In the genomic region with DNA sequence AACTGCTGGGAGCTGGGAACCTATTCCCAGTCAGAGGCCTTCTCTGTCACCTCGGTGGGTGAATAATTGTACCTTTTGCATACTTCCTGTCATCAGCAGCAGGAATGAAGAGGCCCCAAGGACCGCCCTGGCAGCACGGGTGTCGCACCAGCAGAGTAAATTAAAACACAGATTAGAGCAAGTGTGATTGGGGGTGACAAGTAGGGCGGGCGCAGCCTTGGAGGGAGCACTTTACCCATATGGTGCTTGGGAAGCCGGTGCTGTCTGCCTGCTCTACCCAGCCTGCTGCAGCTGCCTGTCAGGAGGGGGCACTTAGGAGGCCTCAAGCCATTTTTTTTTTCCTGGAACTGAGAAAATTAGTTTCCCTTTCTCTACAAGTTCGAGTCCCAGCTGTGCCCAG, we compare ENCODE assay signal across 18 mouse cellular contexts.
DNase-seq lines count a peak whose midpoint lies in the region; ATAC-seq and TF ChIP-seq lines count a peak whose summit lies in the region.
"Had no signal": no experiment of that assay in that cellular context is flagged by ENCODE, and none has a peak within 500 bp of the region (broad histone marks: within the 10 kb centered on the region; RNA-seq: fewer than 3 reads in every experiment).

No protein-coding gene starts in this region.

- no peaks in the 10 kb centered on the region for H3K9me3 ChIP-seq in forebrain, embryonic 10.5 days
- no peaks in the 10 kb centered on the region for H3K9me3 ChIP-seq in forebrain, postnatal 0 days (ENCODE audit: low read length)
- no peaks in the 10 kb centered on the region for H3K9me3 ChIP-seq in forebrain, embryonic 13.5 days (replicated peaks)
- no peaks in the 10 kb centered on the region for H3K9me3 ChIP-seq in midbrain, embryonic 13.5 days
- H3K9me3 ChIP-seq: heart, embryonic 10.5 days; limb, embryonic 12.5 days; liver, embryonic 15.5 days; neural tube, embryonic 13.5 days had no signal

- H3K4me2 ChIP-seq in forebrain, postnatal 0 days (ENCODE audit: low read depth): no peak overlapping the region
- no peak overlapping the region for H3K4me2 ChIP-seq in forebrain, embryonic 13.5 days
- no peak overlapping the region for H3K4me2 ChIP-seq in midbrain, embryonic 13.5 days (replicated peaks)
- H3K4me2 ChIP-seq: limb, embryonic 12.5 days; liver, embryonic 15.5 days; neural tube, embryonic 13.5 days had no signal

- peaks cover 59% of the 10 kb centered on the region for H3K4me1 ChIP-seq in forebrain, embryonic 10.5 days
- H3K4me1 ChIP-seq in forebrain, postnatal 0 days (ENCODE audit: insufficient read depth): no peaks in the 10 kb centered on the region
- peaks cover 35% of the 10 kb centered on the region for H3K4me1 ChIP-seq in forebrain, embryonic 13.5 days
- H3K4me1 ChIP-seq in midbrain, embryonic 13.5 days (replicated peaks): peaks cover 44% of the 10 kb centered on the region
- H3K4me1 ChIP-seq: liver, embryonic 15.5 days had no signal

- H3K9ac ChIP-seq in forebrain, postnatal 0 days: no peak overlapping the region
- H3K9ac ChIP-seq in forebrain, embryonic 13.5 days: no peak overlapping the region
- H3K9ac ChIP-seq in midbrain, embryonic 13.5 days (replicated peaks): no peak overlapping the region
- H3K9ac ChIP-seq: limb, embryonic 12.5 days; liver, embryonic 15.5 days; neural tube, embryonic 13.5 days had no signal

- TF ChIP-seq CTCF in forebrain, postnatal 0 days (IDR thresholded peaks at IDR 0.05; ENCODE audit: low read depth): no peak

- H3K27me3 ChIP-seq in forebrain, embryonic 10.5 days (ENCODE audit: poor library complexity, severe bottlenecking): peaks cover 100% of the 10 kb centered on the region
- H3K27me3 ChIP-seq in forebrain, postnatal 0 days (ENCODE audit: insufficient read depth, low read length): peaks cover 79% of the 10 kb centered on the region
- H3K27me3 ChIP-seq in forebrain, embryonic 13.5 days: peaks cover 94% of the 10 kb centered on the region
- peaks cover 53% of the 10 kb centered on the region for H3K27me3 ChIP-seq in midbrain, embryonic 13.5 days

- DNase-seq in forebrain, embryonic 10.5 days (ENCODE audit: extremely low spot score, low spot score): no peak
- no peak for DNase-seq in forebrain, postnatal 0 days
- peak; percentile 7 for DNase-seq in brain, adult 2 months (ENCODE audit: low read depth, low spot score)
- no peak for DNase-seq in urinary bladder, postnatal 4 days (ENCODE audit: low spot score in 2 of 2)
- no peak for DNase-seq in urinary bladder, adult 2 months (ENCODE audit: low spot score)
- DNase-seq in kidney, postnatal 36 days: no peak
- DNase-seq: heart, postnatal 36 days; kidney, adult 2 months; right cerebral cortex, adult 18-20 months; spleen, adult 18-20 months; thymus, postnatal 4 days had no signal

- no peak overlapping the region for H3K4me3 ChIP-seq in forebrain, embryonic 10.5 days
- no peak overlapping the region for H3K4me3 ChIP-seq in forebrain, postnatal 0 days (ENCODE audit: low read depth, low read length)
- H3K4me3 ChIP-seq in forebrain, embryonic 13.5 days: no peak overlapping the region
- no peak overlapping the region for H3K4me3 ChIP-seq in midbrain, embryonic 13.5 days (replicated peaks)
- H3K4me3 ChIP-seq: heart, embryonic 10.5 days; limb, embryonic 12.5 days; liver, embryonic 15.5 days; neural tube, embryonic 13.5 days had no signal

- 27% methylated on average over 8 of the region's 8 CpGs for WGBS in forebrain, embryonic 10.5 days
- WGBS in forebrain, postnatal 0 days: 21% methylated on average over 8 of the region's 8 CpGs
- WGBS in forebrain, embryonic 13.5 days: 20% methylated on average over 8 of the region's 8 CpGs
- WGBS in midbrain, embryonic 13.5 days: 15% methylated on average over 8 of the region's 8 CpGs

- ATAC-seq in forebrain, postnatal 0 days: no peak
- peak; percentile 69; the same call in 1 of the 2 replicates for ATAC-seq in forebrain, embryonic 13.5 days
- peak; percentile 73 for ATAC-seq in midbrain, embryonic 13.5 days

- H3K27ac ChIP-seq in forebrain, embryonic 10.5 days: peak overlapping the region; percentile 40; the same call in 1 of the 2 replicates
- no peak overlapping the region for H3K27ac ChIP-seq in forebrain, postnatal 0 days (ENCODE audit: low read depth, low read length)
- H3K27ac ChIP-seq in forebrain, embryonic 13.5 days: no peak overlapping the region
- peak overlapping the region; percentile 26 for H3K27ac ChIP-seq in midbrain, embryonic 13.5 days
- H3K27ac ChIP-seq: heart, embryonic 10.5 days; limb, embryonic 12.5 days; liver, embryonic 15.5 days; neural tube, embryonic 13.5 days; stomach, postnatal 0 days had no signal

- H3K36me3 ChIP-seq in forebrain, embryonic 10.5 days (replicated peaks): no peaks in the 10 kb centered on the region
- H3K36me3 ChIP-seq in forebrain, postnatal 0 days (ENCODE audit: insufficient read depth): no peaks in the 10 kb centered on the region
- H3K36me3 ChIP-seq in forebrain, embryonic 13.5 days (ENCODE audit: poor library complexity, severe bottlenecking): no peaks in the 10 kb centered on the region
- H3K36me3 ChIP-seq in midbrain, embryonic 13.5 days: no peaks in the 10 kb centered on the region
- H3K36me3 ChIP-seq: heart, embryonic 10.5 days; limb, embryonic 12.5 days; liver, embryonic 15.5 days; neural tube, embryonic 13.5 days had no signal

Comparison
In these comparisons a context has a peak if more than half of its experiments do, and no peak if none do; other contexts are left out.
1. H3K27ac ChIP-seq: peak in forebrain, embryonic 10.5 days (single experiment) and midbrain, embryonic 13.5 days (single experiment); none in forebrain, postnatal 0 days (single experiment) and forebrain, embryonic 13.5 days (single experiment).